Mouse (Mus musculus) c-Kit-positive CD71-negative TER-119-negative erythroid progenitor cells, embryonic 14.5 days (primary cell): ENCODE results near the gene Rpia.

Source experiments
- DNase-seq: peaks from one replicate; pipeline ENCODE4 v3.0.0-alpha.2; 2013; ENCODE audit warnings: low read depth

The Rpia gene

GRCm38 (mm10) chr6:70751251-70751897, 40.7 kb downstream of the Rpia start:
- no peak for DNase-seq

GRCm38 (mm10) chr6:70749750-70750149, 42.3 kb downstream of the Rpia start:
- DNase-seq = no peak

DNA sequence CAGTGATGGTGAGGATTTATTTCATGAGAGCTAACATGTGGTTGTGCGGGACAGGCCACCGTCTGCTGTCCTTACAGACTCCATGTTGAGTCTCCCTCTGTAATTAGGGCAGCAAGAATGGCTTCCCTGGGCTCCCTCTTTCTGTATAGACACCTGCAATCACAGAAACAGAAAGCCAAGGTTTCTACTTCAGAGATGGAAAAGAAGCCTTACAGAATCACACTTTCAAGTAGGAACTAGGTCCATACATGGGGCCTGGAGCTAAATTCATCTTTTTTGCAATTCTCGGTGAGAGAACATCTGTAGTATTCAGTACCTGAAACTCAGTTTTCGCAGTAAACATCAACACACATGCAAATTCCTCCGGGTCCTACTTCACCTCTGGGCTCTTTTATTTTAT, 44.3 kb downstream of the Rpia start:
- DNase-seq = no peak

- no peak for DNase-seq
Observed at GRCm38 (mm10) chr6:70743902-70744301, 48.1 kb downstream of the Rpia start.

DNA sequence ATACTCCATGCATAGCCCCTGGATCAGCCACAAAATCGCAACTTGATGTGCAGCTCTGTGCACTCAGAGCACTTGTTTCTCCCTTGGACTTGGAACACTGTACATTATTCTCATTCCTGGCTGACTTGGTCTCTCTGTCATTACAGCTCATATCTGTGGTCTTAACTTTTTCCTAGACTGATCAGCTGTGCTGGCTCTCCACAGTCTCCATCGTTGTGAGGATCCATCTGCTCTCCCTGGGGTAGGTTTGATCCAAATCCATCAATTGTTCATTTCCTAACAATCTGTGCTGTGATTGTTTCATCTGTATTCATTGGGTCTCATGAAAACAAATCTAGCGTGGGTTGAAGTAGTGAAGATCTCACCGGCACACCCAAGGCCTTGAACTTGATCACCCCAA, 49.2 kb downstream of the Rpia start:
- DNase-seq = no peak

DNA sequence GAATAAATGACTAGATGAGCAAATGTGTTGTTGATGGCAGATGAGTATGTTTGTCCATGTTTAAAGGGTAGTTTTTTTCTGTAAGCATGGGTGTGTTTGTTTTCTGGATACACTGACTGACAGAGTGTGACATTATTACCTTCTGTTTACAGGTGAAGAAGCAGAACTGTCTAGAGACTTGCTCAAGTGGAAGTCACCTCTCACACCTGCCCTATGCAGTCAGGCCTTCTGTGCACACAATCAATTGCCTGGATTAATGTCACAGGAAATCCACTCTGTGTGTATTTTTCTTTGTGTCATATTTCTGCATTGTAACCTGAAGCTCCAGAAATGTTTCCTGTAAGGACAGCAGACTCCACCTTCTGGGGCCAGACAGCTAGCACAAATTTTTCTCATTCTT, 51.5 kb downstream of the Rpia start:
- DNase-seq = no peak

- no peak for DNase-seq
Observed at GRCm38 (mm10) chr6:70739456-70739855, 52.6 kb downstream of the Rpia start.

GRCm38 (mm10) chr6:70735528-70735927, 56.5 kb downstream of the Rpia start:
- no peak for DNase-seq

- DNase-seq = no peak
Observed at GRCm38 (mm10) chr6:70730828-70731227, 61.2 kb downstream of the Rpia start.

- DNase-seq = no peak
Observed at GRCm38 (mm10) chr6:70729125-70729524, 62.9 kb downstream of the Rpia start.

DNA sequence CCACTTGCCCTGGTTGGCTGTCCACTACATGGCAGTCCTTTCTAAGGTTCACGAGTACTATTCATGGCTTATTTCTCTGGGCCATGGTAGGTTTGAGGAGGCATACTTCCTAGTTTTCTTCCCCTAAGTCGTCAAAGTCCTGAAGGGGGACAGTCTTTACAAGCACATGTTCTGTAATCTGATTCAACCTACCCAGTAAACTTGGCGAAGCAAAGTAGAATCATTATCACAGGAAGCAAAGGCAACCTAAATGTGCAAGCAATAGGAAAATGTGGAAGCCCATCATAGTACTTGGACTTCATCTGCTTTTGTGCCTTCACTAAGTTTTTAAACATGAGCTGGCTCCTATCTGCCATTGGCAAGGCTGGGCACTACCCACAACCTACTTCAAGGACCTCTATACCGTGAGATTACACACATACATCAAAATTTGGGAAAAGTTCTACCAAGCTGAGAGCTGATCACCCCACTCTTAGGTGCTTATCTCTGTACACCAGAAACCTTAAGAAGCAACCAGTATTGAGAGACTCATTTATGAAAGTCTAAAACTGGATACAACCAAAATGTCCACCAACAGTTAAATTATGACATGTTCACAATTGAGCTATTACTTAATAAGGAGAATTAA, 64.8 kb downstream of the Rpia start:
- DNase-seq = no peak

DNA sequence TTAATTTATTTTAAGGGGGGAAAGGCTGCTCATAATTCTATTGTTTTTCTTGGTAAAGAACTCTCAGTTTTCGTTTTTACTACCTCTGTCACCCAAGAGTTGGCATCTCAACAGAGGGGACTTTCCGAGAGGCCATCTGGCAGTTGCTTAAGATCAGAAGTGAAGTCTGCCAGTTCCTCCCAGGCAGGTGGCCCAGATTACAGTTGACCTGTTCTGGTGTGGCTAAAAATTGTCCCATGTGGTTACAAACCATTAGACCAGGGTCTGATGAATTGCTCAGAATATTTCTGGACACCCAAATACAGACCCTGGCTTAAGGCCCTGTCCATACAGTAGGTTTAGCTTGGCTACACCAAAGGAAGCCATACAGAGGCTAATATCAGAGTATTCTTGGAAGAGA, 66.4 kb downstream of the Rpia start:
- no peak for DNase-seq

GRCm38 (mm10) chr6:70724722-70725121, 67.3 kb downstream of the Rpia start:
- DNase-seq = no peak

DNA sequence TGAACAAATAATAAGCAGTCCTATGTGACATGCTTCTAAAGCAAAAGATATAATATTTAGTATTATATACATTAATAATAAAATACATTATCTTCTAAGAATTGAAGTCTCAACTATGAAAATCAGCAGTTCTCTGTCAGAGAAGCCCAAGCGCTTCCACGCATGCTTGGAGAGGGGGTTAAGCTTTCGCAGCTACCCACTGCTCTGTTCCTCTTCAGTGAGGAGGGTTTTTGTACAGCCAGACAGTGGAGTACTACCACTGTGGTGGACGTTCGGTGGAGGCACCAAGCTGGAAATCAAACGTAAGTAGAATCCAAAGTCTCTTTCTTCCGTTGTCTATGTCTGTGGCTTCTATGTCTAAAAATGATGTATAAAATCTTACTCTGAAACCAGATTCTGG, 69.7 kb downstream of the Rpia start:
- no peak for DNase-seq

DNA sequence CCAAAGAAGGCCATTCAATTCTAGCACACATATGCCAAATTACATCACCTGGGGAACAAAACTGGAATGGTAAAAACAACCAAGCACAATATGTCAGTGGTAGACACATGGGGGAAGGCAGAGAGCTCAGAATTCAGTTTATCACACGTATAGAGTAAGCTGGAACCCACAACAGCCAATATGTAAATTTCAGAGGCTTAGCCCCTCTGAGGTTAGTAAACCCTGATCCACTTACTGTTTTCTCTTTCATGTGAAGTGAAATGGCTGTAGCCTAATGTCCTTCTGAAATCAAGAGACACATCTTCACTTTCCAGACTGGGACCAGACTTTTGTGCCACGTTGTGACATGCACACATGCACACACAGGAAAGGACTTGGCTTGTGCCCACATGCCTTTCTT, 73.3 kb downstream of the Rpia start:
- no peak for DNase-seq

- DNase-seq = no peak
Observed at GRCm38 (mm10) chr6:70718164-70718563, 73.9 kb downstream of the Rpia start.

- no peak for DNase-seq
Observed at GRCm38 (mm10) chr6:70716701-70717393, 75.2 kb downstream of the Rpia start.
